8 mouse cellular contexts compared by ENCODE assay signal in genomic region chr11:109364881-109365280, GRCm38 (mm10). TPM values are rescaled to one million over a fixed set of nuclear protein-coding genes. Genes with fewer than 3 reads are reported as not detected.
DNase-seq lines count a peak whose midpoint lies in the region; ATAC-seq and TF ChIP-seq lines count a peak whose summit lies in the region.
"Had no signal": no experiment of that assay in that cellular context is flagged by ENCODE, and none has a peak within 500 bp of the region (broad histone marks: within the 10 kb centered on the region; RNA-seq: fewer than 3 reads in every experiment).

No protein-coding gene starts in this region.

- no peak overlapping the region for H3K9ac ChIP-seq in embryonic facial prominence, embryonic 15.5 days
- H3K9ac ChIP-seq in intestine, embryonic 16.5 days (ENCODE audit: low read depth, low read length) = peak overlapping the region; percentile 42
- no peak overlapping the region; the same call in 1 of the 2 replicates for H3K9ac ChIP-seq in neural tube, embryonic 15.5 days (replicated peaks)

- H3K4me2 ChIP-seq in embryonic facial prominence, embryonic 15.5 days (replicated peaks) = peak overlapping the region; percentile 65
- H3K4me2 ChIP-seq in intestine, embryonic 16.5 days (ENCODE audit: low read depth, low read length) = peak overlapping the region; percentile 57
- peak overlapping the region; percentile 82 for H3K4me2 ChIP-seq in neural tube, embryonic 15.5 days

- peaks cover 52% of the 10 kb centered on the region for H3K4me1 ChIP-seq in lung, adult 2 months (ENCODE audit: control insufficient read depth, insufficient read depth, low read length)
- H3K4me1 ChIP-seq in embryonic facial prominence, embryonic 15.5 days = peaks cover 49% of the 10 kb centered on the region
- H3K4me1 ChIP-seq in intestine, embryonic 16.5 days (ENCODE audit: control insufficient read depth, insufficient read depth, low read length) = peaks cover 56% of the 10 kb centered on the region
- H3K4me1 ChIP-seq in neural tube, embryonic 15.5 days = peaks cover 78% of the 10 kb centered on the region

- H3K36me3 ChIP-seq in embryonic facial prominence, embryonic 15.5 days = peaks cover 5% of the 10 kb centered on the region; the same call in 1 of the 2 replicates
- peaks cover 3% of the 10 kb centered on the region; the same call in 1 of the 2 replicates for H3K36me3 ChIP-seq in intestine, embryonic 16.5 days (ENCODE audit: control insufficient read depth, insufficient read depth, low read length)
- peaks cover 5% of the 10 kb centered on the region; the same call in 1 of the 2 replicates for H3K36me3 ChIP-seq in neural tube, embryonic 15.5 days

- no peaks in the 10 kb centered on the region for H3K9me3 ChIP-seq in embryonic facial prominence, embryonic 15.5 days (replicated peaks)
- no peaks in the 10 kb centered on the region for H3K9me3 ChIP-seq in intestine, embryonic 16.5 days (ENCODE audit: control insufficient read depth, low read length)
- H3K9me3 ChIP-seq in neural tube, embryonic 15.5 days (replicated peaks) = no peaks in the 10 kb centered on the region

- peak; percentile 9; the same call in 1 of the 2 replicates for TF ChIP-seq POLR2A in lung, adult 2 months (IDR thresholded peaks at IDR 0.05; ENCODE audit: borderline replicate concordance, extremely low read depth, low read depth, low read length)

- peak overlapping the region; percentile 58 for H3K4me3 ChIP-seq in lung, adult 2 months (replicated peaks; ENCODE audit: extremely low read depth, low read depth, low read length)
- H3K4me3 ChIP-seq in embryonic facial prominence, embryonic 15.5 days (replicated peaks) = 0 out of 2 replicates have a peak overlapping the region, but pooled peaks have one; percentile 92
- peak overlapping the region; percentile 35 for H3K4me3 ChIP-seq in intestine, embryonic 16.5 days (ENCODE audit: low read length)
- H3K4me3 ChIP-seq in neural tube, embryonic 15.5 days (replicated peaks) = peak overlapping the region; percentile 25

- no peak for ATAC-seq in embryonic facial prominence, embryonic 15.5 days (ENCODE audit: insufficient number of reproducible peaks, low FRiP score, low TSS enrichment, low read depth)
- ATAC-seq in intestine, embryonic 16.5 days = no peak
- ATAC-seq in neural tube, embryonic 15.5 days (ENCODE audit: low FRiP score) = no peak

- no peak for DNase-seq in lung, adult 2 months
- no peak for DNase-seq in lung, postnatal 4 days
- no peak for DNase-seq in gastrocnemius, adult 8-10 months (ENCODE audit: low spot score in 2 of 2)
- no peak for DNase-seq in thymus, postnatal 25 days
- DNase-seq: lung, postnatal 10 days had no signal

- no peak for TF ChIP-seq CTCF in lung, adult 2 months (IDR thresholded peaks at IDR 0.05; ENCODE audit: insufficient read depth, low read length)

- 9% methylated on average over 10 of the region's 10 CpGs for WGBS in lung, adult 2 months
- 73% methylated on average over 10 of the region's 10 CpGs for WGBS in embryonic facial prominence, embryonic 15.5 days
- WGBS in intestine, embryonic 16.5 days = 72% methylated on average over 10 of the region's 10 CpGs
- WGBS in neural tube, embryonic 15.5 days = 79% methylated on average over 10 of the region's 10 CpGs

- H3K27ac ChIP-seq in embryonic facial prominence, embryonic 15.5 days (replicated peaks) = no peak overlapping the region
- peak overlapping the region; percentile 31 for H3K27ac ChIP-seq in intestine, embryonic 16.5 days (ENCODE audit: low read length)
- H3K27ac ChIP-seq in neural tube, embryonic 15.5 days (replicated peaks) = no peak overlapping the region

- H3K27me3 ChIP-seq in embryonic facial prominence, embryonic 15.5 days = no peaks in the 10 kb centered on the region
- no peaks in the 10 kb centered on the region for H3K27me3 ChIP-seq in intestine, embryonic 16.5 days (replicated peaks; ENCODE audit: control insufficient read depth, insufficient read depth, low read length)
- H3K27me3 ChIP-seq in neural tube, embryonic 15.5 days (replicated peaks) = 0 out of 2 replicates have a peak, but pooled peaks cover 10% of the 10 kb centered on the region

RNA-seq across cellular contexts. Expression of gene Gna13, which starts 2.2 kb away (rescaled TPM):
- 39.3 and 42.6 TPM in 2 replicates for polyA plus RNA-seq in lung, adult 2 months (2012; rRNA removed)
- 24.8 and 25.6 TPM in 2 replicates for polyA plus RNA-seq in embryonic facial prominence, embryonic 15.5 days (2015; fragmentation: Nextera tagmentation; extraction: Ambion mirVana)
- polyA plus RNA-seq in intestine, embryonic 16.5 days (2015; fragmentation: Nextera tagmentation; extraction: Ambion mirVana) = 36.1 and 39.6 TPM in 2 replicates
- polyA plus RNA-seq in neural tube, embryonic 15.5 days (2015; fragmentation: Nextera tagmentation; extraction: Ambion mirVana) = 16.8 and 20.2 TPM in 2 replicates
- 10 to 100 TPM; 23.3 to 30.3 (median 28.4) TPM for total RNA-seq in gastrocnemius, adult 8-10 months (2022)

RNA-seq across cellular contexts. Expression of gene 9930022D16Rik, which starts 48.8 kb away (rescaled TPM):
- not detected in 2 replicates for polyA plus RNA-seq in lung, adult 2 months (2012; rRNA removed)
- not detected in 2 replicates for polyA plus RNA-seq in embryonic facial prominence, embryonic 15.5 days (2015; fragmentation: Nextera tagmentation; extraction: Ambion mirVana)
- not detected in 2 replicates for polyA plus RNA-seq in intestine, embryonic 16.5 days (2015; fragmentation: Nextera tagmentation; extraction: Ambion mirVana)
- 0.05 TPM in 1 of 2 replicates, not detected in the other for polyA plus RNA-seq in neural tube, embryonic 15.5 days (2015; fragmentation: Nextera tagmentation; extraction: Ambion mirVana)
- total RNA-seq in gastrocnemius, adult 8-10 months (2022) = not detected

Comparison
In these comparisons a context has a peak if more than half of its experiments do, and no peak if none do; other contexts are left out.
1. H3K4me3 ChIP-seq: peak in every context shown above with its lines; median percentile 92 in embryonic facial prominence, embryonic 15.5 days; 58 in lung, adult 2 months; 35 in intestine, embryonic 16.5 days; 25 in neural tube, embryonic 15.5 days.